Mouse (Mus musculus) telencephalon, adult 2 months (tissue): ENCODE measurements at regions not wholly inside any gene's neighbourhood (a gene's known extent, or its start where the extent isn't known, plus 50 kb on each side); places are given as distances from the start of the nearest gene placed in this dataset.

Source experiments
- DNase-seq: peaks from one replicate; pipeline ENCODE4 v3.0.0-alpha.2; 2011; ENCODE audit warnings: low read depth, low spot score

DNA sequence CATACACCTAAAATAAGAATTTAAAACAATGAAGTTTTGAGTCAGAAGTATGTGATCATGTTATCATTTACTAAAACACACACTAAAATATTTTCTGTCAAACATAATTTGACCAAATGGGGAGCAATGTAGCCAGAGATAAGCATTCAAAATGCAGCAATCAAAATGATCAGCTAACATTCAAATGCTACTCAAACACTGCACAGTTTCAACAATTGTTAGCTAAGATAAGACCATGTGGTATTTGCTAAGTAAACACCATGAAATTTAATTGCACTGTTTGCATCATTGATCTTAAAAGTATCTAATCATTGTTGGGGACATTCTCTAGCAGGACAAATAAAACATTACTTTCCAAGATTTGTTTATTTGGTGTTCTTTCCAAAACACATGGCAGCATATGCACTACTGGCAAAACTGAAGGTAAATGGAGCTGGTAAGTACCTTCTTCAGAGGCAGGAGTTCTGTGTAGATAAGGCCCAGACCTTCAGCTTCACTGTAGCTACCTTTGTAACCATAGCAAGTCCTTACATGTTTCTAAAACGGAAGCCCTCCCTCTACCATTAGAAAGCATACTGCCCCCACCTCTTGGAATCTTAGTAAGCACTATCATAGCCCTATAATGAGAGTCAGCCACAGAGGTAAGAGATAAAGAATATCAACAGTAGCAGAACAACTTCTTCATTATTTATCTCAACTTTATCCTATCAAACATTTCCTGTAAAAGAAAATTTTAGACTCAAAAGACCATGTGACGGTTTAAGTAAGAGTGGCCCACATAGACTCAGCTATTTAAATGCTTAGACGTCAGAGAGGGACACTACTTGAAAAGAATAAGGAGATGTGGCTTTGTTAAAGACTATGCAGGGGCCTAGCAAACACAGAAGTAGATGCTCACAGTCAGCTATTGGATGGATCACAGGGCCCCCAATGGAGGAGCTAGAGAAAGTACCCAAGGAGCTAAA lies 116.3 kb upstream of the Irak1bp1 start:
- no peak for DNase-seq

- DNase-seq: no peak
Observed at GRCm38 (mm10) chr9:82728652-82729051, 100.7 kb upstream of the Irak1bp1 start.

- DNase-seq: no peak
Observed at GRCm38 (mm10) chr9:82729646-82730045, 99.7 kb upstream of the Irak1bp1 start.

- no peak for DNase-seq
Observed at GRCm38 (mm10) chr9:82733024-82733585, 96.2 kb upstream of the Irak1bp1 start.

DNA sequence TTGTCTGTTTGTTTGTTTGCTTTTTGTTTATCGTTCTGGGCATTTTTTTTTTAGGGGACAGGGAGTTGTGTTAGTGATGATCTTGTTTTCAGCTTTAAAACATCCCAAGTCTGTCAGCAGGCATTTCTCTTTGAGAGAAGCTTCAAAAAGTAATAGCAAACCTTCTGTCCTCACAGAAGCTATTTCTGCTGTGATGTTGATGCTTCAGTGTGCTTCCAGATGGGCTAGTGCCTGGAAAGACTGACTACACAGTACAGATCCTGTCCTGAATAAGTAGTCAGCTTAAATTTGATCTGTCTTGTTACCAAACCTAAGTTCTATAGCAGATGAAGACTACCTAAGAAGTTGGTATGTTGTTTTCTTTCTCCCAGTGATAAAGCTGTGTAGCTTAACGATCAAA lies 94.4 kb upstream of the Irak1bp1 start:
- peak; percentile 8 for DNase-seq

DNA sequence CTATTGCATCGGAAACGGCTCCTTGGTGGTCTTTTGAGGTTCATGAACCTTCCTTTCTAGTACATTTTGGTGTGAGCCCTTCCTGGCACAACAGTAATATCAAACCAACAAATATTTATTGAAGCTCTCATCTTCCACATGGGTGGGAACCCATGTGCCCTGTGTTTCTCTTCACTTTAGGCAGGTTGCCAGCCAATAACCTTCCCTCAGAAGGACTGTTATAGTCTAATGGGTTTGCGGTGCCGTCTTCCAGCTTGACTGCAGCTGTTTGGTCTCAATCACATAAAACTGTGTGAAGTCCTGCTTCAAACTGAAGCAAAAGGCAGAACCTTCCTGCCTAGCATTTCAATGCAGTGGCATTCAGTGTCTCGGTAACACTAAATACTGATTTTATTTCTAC lies 69.4 kb upstream of the Irak1bp1 start:
- DNase-seq: no peak

GRCm38 (mm10) chr9:82760682-82761468 lies 68.5 kb upstream of the Irak1bp1 start:
- DNase-seq: no peak

DNA sequence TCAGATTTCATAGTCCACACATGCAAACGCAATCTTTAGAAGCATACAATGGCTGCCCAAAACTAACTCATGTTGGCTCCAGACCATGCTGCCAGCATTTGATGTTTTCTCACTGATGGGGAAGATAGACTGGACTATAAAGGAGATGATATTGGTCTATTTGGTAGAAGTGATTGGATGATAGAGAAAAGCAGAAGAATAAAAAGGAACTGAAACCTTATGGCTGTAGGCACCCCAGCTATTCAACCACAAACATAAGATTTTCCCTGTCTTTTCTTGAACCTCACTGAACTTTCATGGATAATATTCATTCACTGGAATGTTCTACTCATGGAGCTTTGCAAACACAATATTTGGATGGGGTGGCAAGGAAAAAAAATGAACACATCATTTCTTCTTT lies 65.7 kb upstream of the Irak1bp1 start:
- DNase-seq: no peak
